Mouse (Mus musculus) spleen, embryonic (tissue): ENCODE data around the gene Pak4.
"Not testable (repeated sequence)": the region's sequence is repeated elsewhere in the genome, so short reads cannot be mapped to it uniquely, and the experiment has no call there.

Source experiments
- CTCF ChIA-PET: fragments of 350-600 bp; sonication (Branson Sonifier 250); formaldehyde crosslinking; loops from one replicate; lab custom pipeline; 2022; lab: Charles Lee

The Pak4 gene

DNA sequence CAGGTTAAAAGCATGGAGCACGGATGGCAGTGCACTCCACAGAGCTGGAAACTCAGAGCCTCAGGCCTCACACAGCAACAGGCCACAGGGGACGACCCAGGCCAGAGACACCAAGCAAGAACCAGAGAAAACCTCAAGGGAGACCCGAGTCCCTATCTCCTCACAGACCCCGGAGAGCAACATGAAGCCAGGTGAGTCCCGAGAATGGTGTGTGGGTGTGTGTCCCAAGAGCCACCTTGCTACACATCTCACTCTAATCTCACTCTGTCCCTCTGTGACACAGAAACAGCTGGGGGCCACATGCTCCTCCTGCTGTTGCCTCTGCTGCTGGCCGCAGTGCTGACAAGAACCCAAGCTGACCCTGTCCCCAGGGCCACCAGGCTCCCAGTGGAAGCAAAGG lies 75.4 kb downstream of the Pak4 start, which contains the start of gene Ifnl3:
Ifnl3 (plus strand) TSS at position 301 of the 400 bp plus-strand sequence.
- CTCF ChIA-PET: not testable (repeated sequence)

DNA sequence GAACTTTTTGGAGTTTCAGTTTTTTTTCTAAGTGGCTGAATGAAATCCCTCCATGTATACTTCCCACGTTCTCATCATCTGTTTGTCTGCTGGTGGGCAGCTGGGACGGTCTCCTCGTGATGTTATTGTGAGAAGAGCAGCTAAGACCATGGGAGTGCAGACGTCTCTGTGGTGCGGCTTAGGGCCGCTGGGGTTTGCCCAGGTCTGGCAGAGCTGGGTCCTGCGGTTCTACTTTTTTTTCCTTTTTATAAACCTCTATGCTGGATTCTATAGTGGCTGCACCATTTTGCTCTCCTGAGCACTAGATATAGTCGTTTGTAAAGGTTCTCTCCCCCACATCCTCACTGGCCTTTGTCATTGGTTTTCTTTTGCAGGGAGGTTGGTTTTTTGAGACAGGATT lies 86.5 kb downstream of the Pak4 start:
- CTCF ChIA-PET: no interaction called here

DNA sequence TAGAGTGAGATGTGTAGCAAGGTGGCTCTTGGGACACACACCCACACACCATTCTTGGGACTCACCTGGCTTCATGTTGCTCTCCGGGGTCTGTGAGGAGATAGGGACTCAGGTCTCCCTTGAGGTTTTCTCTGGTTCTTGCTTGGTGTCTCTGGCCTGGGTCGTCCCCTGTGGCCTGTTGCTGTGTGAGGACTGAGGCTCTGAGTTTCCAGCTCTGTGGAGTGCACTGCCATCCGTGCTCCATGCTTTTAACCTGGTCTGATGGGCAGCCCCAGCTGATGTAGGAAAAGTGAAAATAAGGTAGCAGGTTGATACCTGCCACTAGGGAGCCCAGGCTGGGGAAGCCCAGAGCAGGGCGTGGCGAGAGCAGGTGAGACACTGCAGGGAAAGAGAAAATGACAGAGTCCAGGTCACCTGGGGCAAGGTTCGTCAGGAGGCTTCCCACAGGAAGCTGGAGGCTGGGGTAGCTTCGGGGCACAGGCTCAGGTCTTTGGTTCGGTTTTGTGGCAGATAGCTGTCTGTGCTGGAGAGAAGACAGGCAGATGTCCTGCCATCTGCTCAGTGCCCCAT lies 87.5 kb downstream of the Pak4 start, which contains the start of gene Ifnl2:
Ifnl2 (minus strand) TSS at position 51 of the 570 bp plus-strand sequence.
- CTCF ChIA-PET: not testable (repeated sequence)

DNA sequence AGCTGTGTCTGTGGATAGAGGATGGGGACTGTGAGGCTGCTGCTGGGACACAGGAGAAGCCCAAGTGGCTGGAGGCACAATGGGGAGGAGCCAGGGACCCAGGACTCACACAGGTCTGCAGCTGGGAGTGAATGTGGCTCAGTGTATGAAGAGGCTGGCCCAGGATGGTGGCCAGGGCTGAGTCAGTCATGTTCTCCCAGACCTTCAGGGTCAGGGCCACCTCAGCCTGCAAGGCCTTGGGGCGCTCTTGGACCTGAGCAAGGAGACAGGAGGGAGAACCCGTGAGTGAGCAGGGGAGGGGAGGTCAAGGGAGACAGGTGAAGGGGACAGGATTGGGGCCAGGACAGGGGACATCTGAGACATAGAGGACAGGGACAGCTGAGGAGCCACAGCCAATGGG lies 88.9 kb downstream of the Pak4 start:
- CTCF ChIA-PET: interaction anchor here (0.6 to 0.7 kb wide), 2 partner anchors 7 to 385 kb away, joined by 3 to 5 read pairs; no protein-coding TSS in a partner anchor
